Mouse (Mus musculus) bone marrow, adult 2 months (tissue): ENCODE data around the gene Tfcp2. TPM values are rescaled to one million over a fixed set of nuclear protein-coding genes. Genes with fewer than 3 reads are reported as not detected.
A peak's percentile ranks its signal among the peaks of the same experiment; 100 is the strongest.

Source experiments
- H3K27ac ChIP-seq: fragments of 200-500 bp; 2 replicates; pipeline ENCODE4 v1.5.1; 2012; ENCODE audit warnings: low read depth, mild to moderate bottlenecking, control low read depth, inconsistent platforms, low read length; ENCODE audit not compliant: control insufficient read depth, poor library complexity, insufficient read depth
- H3K4me1 ChIP-seq: fragments of 200-500 bp; 2 replicates; pipeline ENCODE4 v1.6.1; 2011; ENCODE audit warnings: low read length; ENCODE audit not compliant: control insufficient read depth, insufficient read depth
- H3K4me3 ChIP-seq: fragments of 200-500 bp; replicated peaks from 2 replicates; pipeline ENCODE3; 2011; ENCODE audit warnings: mild to moderate bottlenecking, low read depth, low read length, control low read depth; ENCODE audit not compliant: control insufficient read depth
- CTCF ChIP-seq: fragments of 200-500 bp; IDR thresholded peaks from 2 replicates; pipeline ENCODE4 v1.5.1; 2011; ENCODE audit warnings: low read length, control low read depth; ENCODE audit not compliant: control insufficient read depth, insufficient read depth
- POLR2A ChIP-seq: fragments of 200-500 bp; IDR thresholded peaks from 2 replicates; pipeline ENCODE4 v1.6.1; 2011; ENCODE audit warnings: low read depth, mild to moderate bottlenecking, control low read depth, low read length, borderline replicate concordance; ENCODE audit not compliant: control insufficient read depth
- whole genome bisulfite sequencing: fragments of 180-500 bp; shearing (Covaris S2); methylation state at CpG from one replicate; pipeline ENCODE4 v1.1.7; 2018; 5-methylcytosine and 5-hydroxymethylcytosine counted together
- polyA plus RNA-seq: library from polyadenylated mRNA; stranded (reverse); fragments of >200 nt; gene quantifications from 2 replicates; pipeline ENCODE4 v1.2.4, GENCODE M21; 2011; ENCODE audit warnings: low replicate concordance; ENCODE audit not compliant: missing spikeins, insufficient read depth, insufficient read length

The Tfcp2 gene
- polyA plus RNA-seq, 1 experiment, result 11.8 TPM

GRCm38 (mm10) chr15:100467738-100468137, 84.1 kb downstream of the Tfcp2 start:
- Histone ChIP-seq H3K27ac (no peak overlapping the region), H3K4me3 (no peak overlapping the region), H3K4me1 (peaks cover 2% of the 10 kb centered on the region)
- 41% methylated on average over 8 of the region's 8 CpGs for WGBS
- TF ChIP-seq CTCF (no peak), POLR2A (no peak)

GRCm38 (mm10) chr15:100465432-100465831, 86.4 kb downstream of the Tfcp2 start:
- H3K4me1 ChIP-seq, result peaks cover 3% of the 10 kb centered on the region

GRCm38 (mm10) chr15:100463712-100464111, 88.1 kb downstream of the Tfcp2 start:
- 15% methylated on average over 6 of the region's 6 CpGs for WGBS
- TF ChIP-seq POLR2A, result no peak
- peak; percentile 65 for TF ChIP-seq CTCF
- Histone ChIP-seq H3K4me1 (peaks cover 1% of the 10 kb centered on the region; the same call in 1 of the 2 replicates), H3K4me3 (no peak overlapping the region), H3K27ac (no peak overlapping the region)

More at GRCm38 (mm10) chr15:100465432-100465831, 86.4 kb downstream of the Tfcp2 start:
- H3K4me3 ChIP-seq, result no peak overlapping the region
- TF ChIP-seq CTCF (no peak), POLR2A (no peak)
- H3K27ac ChIP-seq, result no peak overlapping the region
- 76% methylated on average over 2 of the region's 2 CpGs for WGBS

- Histone ChIP-seq H3K4me1 (peaks cover 1% of the 10 kb centered on the region; the same call in 1 of the 2 replicates), H3K27ac (no peak overlapping the region), H3K4me3 (no peak overlapping the region)
- TF ChIP-seq POLR2A (no peak), CTCF (no peak)
- WGBS, result 57% methylated on average over 5 of the region's 5 CpGs
These were observed 89.7 kb downstream of the Tfcp2 start for GRCm38 (mm10) chr15:100462086-100462485.

GRCm38 (mm10) chr15:100461646-100462045, 90.2 kb downstream of the Tfcp2 start:
- WGBS, result 31% methylated on average over 9 of the region's 9 CpGs
- Histone ChIP-seq H3K4me1 (peaks cover 1% of the 10 kb centered on the region; the same call in 1 of the 2 replicates), H3K27ac (0 out of 2 replicates have a peak overlapping the region, but pooled peaks have one; percentile 20), H3K4me3 (no peak overlapping the region)
- TF ChIP-seq POLR2A (no peak), CTCF (no peak)

GRCm38 (mm10) chr15:100460942-100461341, 90.9 kb downstream of the Tfcp2 start:
- peak overlapping the region; percentile 3 for H3K4me3 ChIP-seq
- H3K27ac ChIP-seq, result no peak overlapping the region
- TF ChIP-seq POLR2A (no peak), CTCF (no peak)
- 7% methylated on average over 12 of the region's 12 CpGs for WGBS
- peaks cover 1% of the 10 kb centered on the region; the same call in 1 of the 2 replicates for H3K4me1 ChIP-seq

- no peak overlapping the region for H3K4me3 ChIP-seq
- WGBS, result 27% methylated on average over 10 of the region's 10 CpGs
- no peak overlapping the region for H3K27ac ChIP-seq
- TF ChIP-seq POLR2A (no peak), CTCF (peak; percentile 24; the same call in 1 of the 2 replicates)
- H3K4me1 ChIP-seq, result peaks cover 1% of the 10 kb centered on the region; the same call in 1 of the 2 replicates
These were observed 93.8 kb downstream of the Tfcp2 start for GRCm38 (mm10) chr15:100458055-100458454.

GRCm38 (mm10) chr15:100457340-100457739, 94.5 kb downstream of the Tfcp2 start:
- peaks cover 1% of the 10 kb centered on the region; the same call in 1 of the 2 replicates for H3K4me1 ChIP-seq
- TF ChIP-seq CTCF, result peak; percentile 95
- no peak for TF ChIP-seq POLR2A
- no peak overlapping the region for H3K4me3 ChIP-seq
- H3K27ac ChIP-seq, result no peak overlapping the region
- 8% methylated on average over 17 of the region's 17 CpGs for WGBS
